In genomic region chr2:35171341-35171861, GRCm38 (mm10) we compare ENCODE assay signal across 10 mouse cellular contexts. TPM values are rescaled to one million over a fixed set of nuclear protein-coding genes. Genes with fewer than 3 reads are reported as not detected.
DNase-seq lines count a peak whose midpoint lies in the region; ATAC-seq and TF ChIP-seq lines count a peak whose summit lies in the region.
"Had no signal": no experiment of that assay in that cellular context is flagged by ENCODE, and none has a peak within 500 bp of the region (broad histone marks: within the 10 kb centered on the region; RNA-seq: fewer than 3 reads in every experiment).

No protein-coding gene starts in this region.

- POLR2A ChIA-PET in Patski (lab: Charles Lee) = no interaction called here

- WGBS in heart, embryonic 13.5 days = 67% methylated on average over 10 of the region's 10 CpGs
- 69% methylated on average over 10 of the region's 10 CpGs for WGBS in lung, embryonic 15.5 days
- 94% methylated on average over 10 of the region's 10 CpGs for WGBS in forebrain, embryonic 13.5 days
- WGBS in forebrain, embryonic 11.5 days = 89% methylated on average over 10 of the region's 10 CpGs

- in situ Hi-C loops in Patski (cut with MboI; ENCODE audit: low pct_unique_long_range_greater_than_20kb) = no loop called here

- ATAC-seq in Patski = peak; percentile 18
- ATAC-seq in heart, embryonic 13.5 days (ENCODE audit: extremely low read depth, insufficient number of reproducible peaks, low FRiP score, low TSS enrichment) = peak; percentile 67; the same call in 1 of the 2 replicates
- ATAC-seq in lung, embryonic 15.5 days (ENCODE audit: borderline replicate concordance, extremely low read depth, low FRiP score, low TSS enrichment) = peak; percentile 78
- ATAC-seq in forebrain, embryonic 13.5 days = no peak
- no peak for ATAC-seq in forebrain, embryonic 11.5 days (replicated peaks; ENCODE audit: low FRiP score)

- TF ChIP-seq CTCF in Patski (IDR thresholded peaks at IDR 0.05) = no peak

- DNase-seq in Patski (ENCODE audit: low read depth, low spot score) = no peak
- DNase-seq in adrenal gland, postnatal 10 days = peak; percentile 69
- no peak for DNase-seq in natural killer cell, adult 2 months (ENCODE audit: low spot score in 2 of 2)
- no peak for DNase-seq in thymus, postnatal 14 days
- no peak for DNase-seq in forebrain, embryonic 11.5 days (ENCODE audit: low spot score)
- DNase-seq: cerebellum, postnatal 25 days had no signal

- no peak overlapping the region for H3K4me2 ChIP-seq in heart, embryonic 13.5 days
- H3K4me2 ChIP-seq in lung, embryonic 15.5 days = no peak overlapping the region
- no peak overlapping the region for H3K4me2 ChIP-seq in forebrain, embryonic 13.5 days
- H3K4me2 ChIP-seq in forebrain, embryonic 11.5 days (ENCODE audit: low read depth, low read length, severe bottlenecking) = no peak overlapping the region
- H3K4me2 ChIP-seq: liver, embryonic 15.5 days had no signal

- peaks cover 98% of the 10 kb centered on the region for H3K36me3 ChIP-seq in heart, embryonic 13.5 days
- peaks cover 82% of the 10 kb centered on the region for H3K36me3 ChIP-seq in lung, embryonic 15.5 days
- peaks cover 96% of the 10 kb centered on the region for H3K36me3 ChIP-seq in forebrain, embryonic 13.5 days (ENCODE audit: poor library complexity, severe bottlenecking)
- H3K36me3 ChIP-seq in forebrain, embryonic 11.5 days (ENCODE audit: control insufficient read depth, insufficient read depth, low read length) = peaks cover 13% of the 10 kb centered on the region

- H3K9me3 ChIP-seq in heart, embryonic 13.5 days = no peaks in the 10 kb centered on the region
- H3K9me3 ChIP-seq in lung, embryonic 15.5 days = no peaks in the 10 kb centered on the region
- no peaks in the 10 kb centered on the region for H3K9me3 ChIP-seq in forebrain, embryonic 13.5 days (replicated peaks)
- H3K9me3 ChIP-seq in forebrain, embryonic 11.5 days (ENCODE audit: control insufficient read depth, low read length) = no peaks in the 10 kb centered on the region
- H3K9me3 ChIP-seq: liver, embryonic 15.5 days had no signal

- no peaks in the 10 kb centered on the region for H3K27me3 ChIP-seq in Patski
- H3K27me3 ChIP-seq in heart, embryonic 13.5 days (replicated peaks) = no peaks in the 10 kb centered on the region
- H3K27me3 ChIP-seq in lung, embryonic 15.5 days = no peaks in the 10 kb centered on the region
- no peaks in the 10 kb centered on the region for H3K27me3 ChIP-seq in forebrain, embryonic 13.5 days
- H3K27me3 ChIP-seq in forebrain, embryonic 11.5 days (ENCODE audit: control insufficient read depth, insufficient read depth, low read length) = no peaks in the 10 kb centered on the region
- H3K27me3 ChIP-seq: liver, embryonic 15.5 days had no signal

- H3K27ac ChIP-seq in heart, embryonic 13.5 days (replicated peaks) = peak overlapping the region; percentile 80
- H3K27ac ChIP-seq in lung, embryonic 15.5 days = peak overlapping the region; percentile 72
- no peak overlapping the region for H3K27ac ChIP-seq in forebrain, embryonic 13.5 days
- H3K27ac ChIP-seq in forebrain, embryonic 11.5 days (ENCODE audit: low read depth, low read length) = no peak overlapping the region
- H3K27ac ChIP-seq: liver, embryonic 15.5 days had no signal

- no peak overlapping the region for H3K4me3 ChIP-seq in heart, embryonic 13.5 days
- no peak overlapping the region for H3K4me3 ChIP-seq in lung, embryonic 15.5 days
- no peak overlapping the region for H3K4me3 ChIP-seq in forebrain, embryonic 13.5 days
- no peak overlapping the region for H3K4me3 ChIP-seq in forebrain, embryonic 11.5 days (ENCODE audit: low read depth, low read length)
- H3K4me3 ChIP-seq: liver, embryonic 15.5 days had no signal

- H3K9ac ChIP-seq in heart, embryonic 13.5 days = peak overlapping the region; percentile 34; the same call in 1 of the 2 replicates
- no peak overlapping the region for H3K9ac ChIP-seq in lung, embryonic 15.5 days
- no peak overlapping the region for H3K9ac ChIP-seq in forebrain, embryonic 13.5 days
- H3K9ac ChIP-seq in forebrain, embryonic 11.5 days (ENCODE audit: low read length) = no peak overlapping the region
- H3K9ac ChIP-seq: liver, embryonic 15.5 days had no signal

- CTCF ChIA-PET in Patski (lab: Charles Lee) = interaction anchor here (1.0 to 1.3 kb wide), 2 partner anchors 9 to 13 kb away, joined by 3 to 4 read pairs; no protein-coding TSS in a partner anchor

- peaks cover 27% of the 10 kb centered on the region for H3K4me1 ChIP-seq in heart, embryonic 13.5 days
- H3K4me1 ChIP-seq in lung, embryonic 15.5 days = peaks cover 16% of the 10 kb centered on the region
- H3K4me1 ChIP-seq in forebrain, embryonic 13.5 days = no peaks in the 10 kb centered on the region
- H3K4me1 ChIP-seq in forebrain, embryonic 11.5 days (replicated peaks; ENCODE audit: control insufficient read depth, insufficient read depth, low read length) = no peaks in the 10 kb centered on the region

RNA-seq across cellular contexts. Expression of gene Rab14, which starts 29.5 kb away (rescaled TPM):
- polyA plus RNA-seq in Patski (2021) = 136 TPM
- total RNA-seq in adrenal gland, postnatal 10 days (2021) = 100 to 1,000 TPM; 172 to 185 TPM
- polyA plus RNA-seq in heart, embryonic 13.5 days (2015; fragmentation: Nextera tagmentation; extraction: Ambion mirVana) = 228 and 262 TPM in 2 replicates
- polyA plus RNA-seq in lung, embryonic 15.5 days (2015; fragmentation: Nextera tagmentation; extraction: Ambion mirVana) = 315 and 333 TPM in 2 replicates
- 421 and 432 TPM in 2 replicates for polyA plus RNA-seq in forebrain, embryonic 13.5 days (2015; fragmentation: Nextera tagmentation; extraction: Ambion mirVana)
- 249 and 271 TPM in 2 replicates for polyA plus RNA-seq in forebrain, embryonic 11.5 days (2014; fragmentation: Nextera tagmentation; extraction: Ambion mirVana)

Comparison
In these comparisons a context has a peak if more than half of its experiments do, and no peak if none do; other contexts are left out.
1. ATAC-seq: peak in Patski (single experiment), heart, embryonic 13.5 days (single experiment) and lung, embryonic 15.5 days (single experiment); none in forebrain, embryonic 13.5 days (single experiment) and forebrain, embryonic 11.5 days (single experiment).
2. H3K27ac ChIP-seq: peak in heart, embryonic 13.5 days (single experiment) and lung, embryonic 15.5 days (single experiment); none in forebrain, embryonic 13.5 days (single experiment) and forebrain, embryonic 11.5 days (single experiment).